ENCODE assay signal across 9 mouse cellular contexts in genomic region chr6:58610760-58611654, GRCm38 (mm10). TPM values are rescaled to one million over a fixed set of nuclear protein-coding genes. Genes with fewer than 3 reads are reported as not detected.
DNase-seq lines count a peak whose midpoint lies in the region; ATAC-seq lines count a peak whose summit lies in the region.
"Had no signal": no experiment of that assay in that cellular context is flagged by ENCODE, and none has a peak within 500 bp of the region (broad histone marks: within the 10 kb centered on the region; RNA-seq: fewer than 3 reads in every experiment).

No protein-coding gene starts in this region.

- WGBS in hindbrain, embryonic 11.5 days, result 69% methylated on average over 4 of the region's 4 CpGs
- 70% methylated on average over 4 of the region's 4 CpGs for WGBS in hindbrain, embryonic 10.5 days
- WGBS in embryonic facial prominence, embryonic 13.5 days, result 70% methylated on average over 4 of the region's 4 CpGs
- 71% methylated on average over 4 of the region's 4 CpGs for WGBS in hindbrain, embryonic 16.5 days
- 72% methylated on average over 4 of the region's 4 CpGs for WGBS in midbrain, embryonic 12.5 days

- H3K36me3 ChIP-seq in hindbrain, embryonic 11.5 days (ENCODE audit: control insufficient read depth, insufficient read depth, low read length), result no peaks in the 10 kb centered on the region
- no peaks in the 10 kb centered on the region for H3K36me3 ChIP-seq in hindbrain, embryonic 10.5 days
- H3K36me3 ChIP-seq in embryonic facial prominence, embryonic 13.5 days, result no peaks in the 10 kb centered on the region
- no peaks in the 10 kb centered on the region for H3K36me3 ChIP-seq in hindbrain, embryonic 16.5 days (ENCODE audit: control insufficient read depth, insufficient read depth, low read length)
- H3K36me3 ChIP-seq in midbrain, embryonic 12.5 days, result no peaks in the 10 kb centered on the region

- H3K9ac ChIP-seq in hindbrain, embryonic 11.5 days (ENCODE audit: low read depth, low read length), result no peak overlapping the region
- no peak overlapping the region for H3K9ac ChIP-seq in embryonic facial prominence, embryonic 13.5 days
- H3K9ac ChIP-seq in hindbrain, embryonic 16.5 days (ENCODE audit: low read depth, low read length), result no peak overlapping the region
- H3K9ac ChIP-seq in midbrain, embryonic 12.5 days (replicated peaks), result no peak overlapping the region

- H3K4me1 ChIP-seq in hindbrain, embryonic 11.5 days (replicated peaks; ENCODE audit: control insufficient read depth, insufficient read depth, low read length), result no peaks in the 10 kb centered on the region
- H3K4me1 ChIP-seq in hindbrain, embryonic 10.5 days (replicated peaks), result no peaks in the 10 kb centered on the region
- H3K4me1 ChIP-seq in embryonic facial prominence, embryonic 13.5 days, result no peaks in the 10 kb centered on the region
- H3K4me1 ChIP-seq in hindbrain, embryonic 16.5 days (ENCODE audit: control insufficient read depth, insufficient read depth, low read depth, low read length), result no peaks in the 10 kb centered on the region
- H3K4me1 ChIP-seq in midbrain, embryonic 12.5 days, result no peaks in the 10 kb centered on the region

- H3K27ac ChIP-seq in hindbrain, embryonic 11.5 days (ENCODE audit: low read depth, low read length), result no peak overlapping the region
- no peak overlapping the region for H3K27ac ChIP-seq in hindbrain, embryonic 10.5 days
- H3K27ac ChIP-seq in embryonic facial prominence, embryonic 13.5 days, result no peak overlapping the region
- no peak overlapping the region for H3K27ac ChIP-seq in hindbrain, embryonic 16.5 days (ENCODE audit: low read depth, low read length)
- H3K27ac ChIP-seq in midbrain, embryonic 12.5 days (replicated peaks), result no peak overlapping the region

- 0 out of 2 replicates have a peak, but pooled peaks cover 4% of the 10 kb centered on the region for H3K9me3 ChIP-seq in hindbrain, embryonic 11.5 days (ENCODE audit: control insufficient read depth, low read length)
- H3K9me3 ChIP-seq in hindbrain, embryonic 10.5 days, result peaks cover 10% of the 10 kb centered on the region
- no peaks in the 10 kb centered on the region for H3K9me3 ChIP-seq in embryonic facial prominence, embryonic 13.5 days
- 0 out of 2 replicates have a peak, but pooled peaks cover 2% of the 10 kb centered on the region for H3K9me3 ChIP-seq in hindbrain, embryonic 16.5 days (ENCODE audit: control insufficient read depth, low read length)
- peaks cover 4% of the 10 kb centered on the region; the same call in 1 of the 2 replicates for H3K9me3 ChIP-seq in midbrain, embryonic 12.5 days

- DNase-seq in hindbrain, embryonic 11.5 days (ENCODE audit: low spot score), result no peak
- no peak for DNase-seq in hindbrain, embryonic 10.5 days (ENCODE audit: low spot score)
- DNase-seq in cerebellum, adult 11 months, result no peak
- DNase-seq in retina, postnatal 1 day, result no peak
- no peak for DNase-seq in frontal cortex, postnatal 10 days (ENCODE audit: low spot score in 2 of 2)
- DNase-seq: cerebellum, adult 2 months had no signal

- H3K4me3 ChIP-seq in hindbrain, embryonic 11.5 days (ENCODE audit: low read depth, low read length), result no peak overlapping the region
- H3K4me3 ChIP-seq in hindbrain, embryonic 10.5 days, result no peak overlapping the region
- no peak overlapping the region for H3K4me3 ChIP-seq in embryonic facial prominence, embryonic 13.5 days
- no peak overlapping the region for H3K4me3 ChIP-seq in hindbrain, embryonic 16.5 days (ENCODE audit: low read length)
- H3K4me3 ChIP-seq in midbrain, embryonic 12.5 days, result no peak overlapping the region

- no peak overlapping the region for H3K4me2 ChIP-seq in hindbrain, embryonic 11.5 days (replicated peaks; ENCODE audit: low read depth, low read length)
- H3K4me2 ChIP-seq in embryonic facial prominence, embryonic 13.5 days, result no peak overlapping the region
- H3K4me2 ChIP-seq in hindbrain, embryonic 16.5 days (ENCODE audit: low read length), result no peak overlapping the region
- H3K4me2 ChIP-seq in midbrain, embryonic 12.5 days (replicated peaks), result no peak overlapping the region

- peak; percentile 84 for ATAC-seq in hindbrain, embryonic 11.5 days (ENCODE audit: low FRiP score)
- ATAC-seq in embryonic facial prominence, embryonic 13.5 days (ENCODE audit: insufficient number of reproducible peaks, insufficient read depth, low FRiP score, low TSS enrichment, low read depth), result peak; percentile 89
- peak; percentile 64 for ATAC-seq in hindbrain, embryonic 16.5 days
- ATAC-seq in midbrain, embryonic 12.5 days (ENCODE audit: low FRiP score, low read depth), result peak; percentile 80

- no peaks in the 10 kb centered on the region for H3K27me3 ChIP-seq in hindbrain, embryonic 11.5 days (ENCODE audit: control insufficient read depth, insufficient read depth, low read length)
- H3K27me3 ChIP-seq in hindbrain, embryonic 10.5 days (ENCODE audit: insufficient read depth, poor library complexity, severe bottlenecking), result no peaks in the 10 kb centered on the region
- no peaks in the 10 kb centered on the region for H3K27me3 ChIP-seq in embryonic facial prominence, embryonic 13.5 days
- no peaks in the 10 kb centered on the region for H3K27me3 ChIP-seq in hindbrain, embryonic 16.5 days (replicated peaks; ENCODE audit: control insufficient read depth, insufficient read depth, low read length)
- H3K27me3 ChIP-seq in midbrain, embryonic 12.5 days, result no peaks in the 10 kb centered on the region

RNA-seq across cellular contexts. Expression of gene Abcg2, which starts 26.7 kb away (rescaled TPM):
- 41.8 and 46.7 TPM in 2 replicates for polyA plus RNA-seq in hindbrain, embryonic 11.5 days (2014; fragmentation: Nextera tagmentation; extraction: Ambion mirVana)
- 41.6 and 50.6 TPM in 2 replicates for polyA plus RNA-seq in hindbrain, embryonic 10.5 days (2016; fragmentation: Nextera tagmentation; extraction: Ambion mirVana)
- 56.8 and 60.0 TPM in 2 replicates for polyA plus RNA-seq in embryonic facial prominence, embryonic 13.5 days (2015; fragmentation: Nextera tagmentation; extraction: Ambion mirVana)
- 35.6 and 41.6 TPM in 2 replicates for polyA plus RNA-seq in hindbrain, embryonic 16.5 days (2015; fragmentation: Nextera tagmentation; extraction: Ambion mirVana)
- polyA plus RNA-seq in midbrain, embryonic 12.5 days (2016; fragmentation: Nextera tagmentation; extraction: Ambion mirVana), result 39.8 and 39.9 TPM in 2 replicates
